Mouse (Mus musculus) kidney, embryonic 15.5 days (tissue): ENCODE measurements around the gene Ntpcr. TPM values are rescaled to one million over a fixed set of nuclear protein-coding genes. Genes with fewer than 3 reads are reported as not detected.

ENCODE experiments used
- ATAC-seq: fragments of 200-750 bp; cut with Nextera tagmentation; replicated peaks from 2 replicates; pipeline ENCODE4 v1.8.0; 2017; ENCODE audit warnings: moderate TSS enrichment; ENCODE audit not compliant: low FRiP score
- H3K27ac ChIP-seq: fragments of 300-500 bp; sonication (generic); 2 replicates; pipeline ENCODE4 v1.5.1; 2015; ENCODE audit warnings: mild to moderate bottlenecking, inconsistent platforms
- H3K27me3 ChIP-seq: fragments of 300-500 bp; sonication (generic); 2 replicates; pipeline ENCODE4 v1.6.1; 2015; ENCODE audit warnings: inconsistent platforms
- H3K36me3 ChIP-seq: fragments of 300-500 bp; sonication (generic); 2 replicates; pipeline ENCODE4 v1.6.1; 2015; ENCODE audit warnings: inconsistent platforms
- H3K4me1 ChIP-seq: fragments of 300-500 bp; sonication (generic); 2 replicates; pipeline ENCODE4 v1.6.1; 2015; ENCODE audit warnings: inconsistent platforms
- H3K4me2 ChIP-seq: fragments of 300-500 bp; sonication (generic); 2 replicates; pipeline ENCODE4 v1.6.1; 2015; ENCODE audit warnings: moderate library complexity, mild to moderate bottlenecking, inconsistent platforms
- H3K4me3 ChIP-seq: fragments of 300-500 bp; sonication (generic); replicated peaks from 2 replicates; pipeline ENCODE4 v1.5.1; 2015; ENCODE audit warnings: mild to moderate bottlenecking, inconsistent platforms
- H3K9ac ChIP-seq: fragments of 300-500 bp; sonication (generic); 2 replicates; pipeline ENCODE4 v1.6.1; 2015; ENCODE audit warnings: mild to moderate bottlenecking, inconsistent platforms
- H3K9me3 ChIP-seq: fragments of 300-500 bp; sonication (generic); replicated peaks from 2 replicates; pipeline ENCODE4 v1.6.1; 2016; ENCODE audit warnings: inconsistent platforms
- WGBS: fragments of 180-500 bp; shearing (Covaris S2); methylation state at CpG from one replicate; pipeline ENCODE4 v1.1.7; 2015; ENCODE audit warnings: mixed read lengths; 5-methylcytosine and 5-hydroxymethylcytosine counted together
- polyA plus RNA-seq: library from polyadenylated mRNA; unstranded; fragments of >200 nt; fragmentation: Nextera tagmentation; extraction: Ambion mirVana; gene quantifications from 2 replicates; pipeline ENCODE4 v1.2.1, GENCODE M21; 2015

Ntpcr gene
- polyA plus RNA-seq, 1 experiment from 2014 or later, result 28.7 TPM

DNA sequence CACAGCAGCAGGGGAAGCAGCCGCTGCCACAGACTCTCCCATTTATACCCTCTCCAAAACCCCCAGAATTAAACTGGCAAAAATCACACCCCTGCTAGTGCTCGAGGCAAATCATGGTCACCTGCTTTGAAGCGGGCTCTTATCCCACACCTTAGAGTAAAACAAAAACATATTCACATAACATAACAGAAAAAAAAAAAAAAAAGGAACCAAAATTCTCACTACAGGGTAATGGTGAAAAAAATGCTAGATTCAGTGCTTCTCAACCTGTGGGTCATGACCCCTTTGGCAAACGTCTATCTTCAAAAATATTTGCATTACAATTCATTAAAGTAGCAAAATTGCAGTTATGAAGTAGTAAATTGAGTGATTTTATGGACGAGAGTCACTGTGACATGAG, 2.8 kb upstream of the Ntpcr start:
- H3K36me3 ChIP-seq, result no peaks in the 10 kb centered on the region
- H3K4me1 ChIP-seq, result peaks cover 28% of the 10 kb centered on the region
- WGBS, result 74% methylated on average over 5 of the region's 5 CpGs
- no peaks in the 10 kb centered on the region for H3K27me3 ChIP-seq
- no peaks in the 10 kb centered on the region for H3K9me3 ChIP-seq
- no peak overlapping the region for H3K4me2 ChIP-seq
- no peak overlapping the region for H3K9ac ChIP-seq
- H3K4me3 ChIP-seq, result no peak overlapping the region
- no peak overlapping the region for H3K27ac ChIP-seq
- ATAC-seq, result no peak

DNA sequence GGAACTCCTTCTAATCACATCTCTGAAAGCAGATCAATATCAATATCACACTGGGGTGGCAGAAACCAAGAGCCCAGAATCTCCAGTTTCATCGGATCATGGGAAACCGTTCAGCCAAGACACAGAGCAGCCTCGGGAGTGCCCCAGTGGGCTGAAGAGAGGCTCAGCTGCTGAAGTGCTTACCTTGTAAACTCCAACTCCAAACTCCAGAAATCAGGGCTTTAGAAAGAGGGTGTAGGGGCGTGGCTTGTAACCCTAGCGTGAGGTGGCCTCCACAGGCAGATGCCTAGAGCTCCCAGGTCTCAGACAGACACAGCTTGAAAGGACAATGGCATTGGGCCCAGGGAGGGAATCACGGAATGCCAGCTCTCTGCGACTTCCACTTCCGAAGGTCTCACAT, 2.0 kb upstream of the Ntpcr start:
- H3K36me3 ChIP-seq, result no peaks in the 10 kb centered on the region
- no peaks in the 10 kb centered on the region for H3K9me3 ChIP-seq
- WGBS, result 44% methylated on average over 8 of the region's 8 CpGs
- no peak overlapping the region for H3K4me2 ChIP-seq
- no peak overlapping the region for H3K9ac ChIP-seq
- H3K4me1 ChIP-seq, result peaks cover 23% of the 10 kb centered on the region
- no peak overlapping the region for H3K4me3 ChIP-seq
- no peak overlapping the region for H3K27ac ChIP-seq
- no peaks in the 10 kb centered on the region for H3K27me3 ChIP-seq
- ATAC-seq, result no peak

DNA sequence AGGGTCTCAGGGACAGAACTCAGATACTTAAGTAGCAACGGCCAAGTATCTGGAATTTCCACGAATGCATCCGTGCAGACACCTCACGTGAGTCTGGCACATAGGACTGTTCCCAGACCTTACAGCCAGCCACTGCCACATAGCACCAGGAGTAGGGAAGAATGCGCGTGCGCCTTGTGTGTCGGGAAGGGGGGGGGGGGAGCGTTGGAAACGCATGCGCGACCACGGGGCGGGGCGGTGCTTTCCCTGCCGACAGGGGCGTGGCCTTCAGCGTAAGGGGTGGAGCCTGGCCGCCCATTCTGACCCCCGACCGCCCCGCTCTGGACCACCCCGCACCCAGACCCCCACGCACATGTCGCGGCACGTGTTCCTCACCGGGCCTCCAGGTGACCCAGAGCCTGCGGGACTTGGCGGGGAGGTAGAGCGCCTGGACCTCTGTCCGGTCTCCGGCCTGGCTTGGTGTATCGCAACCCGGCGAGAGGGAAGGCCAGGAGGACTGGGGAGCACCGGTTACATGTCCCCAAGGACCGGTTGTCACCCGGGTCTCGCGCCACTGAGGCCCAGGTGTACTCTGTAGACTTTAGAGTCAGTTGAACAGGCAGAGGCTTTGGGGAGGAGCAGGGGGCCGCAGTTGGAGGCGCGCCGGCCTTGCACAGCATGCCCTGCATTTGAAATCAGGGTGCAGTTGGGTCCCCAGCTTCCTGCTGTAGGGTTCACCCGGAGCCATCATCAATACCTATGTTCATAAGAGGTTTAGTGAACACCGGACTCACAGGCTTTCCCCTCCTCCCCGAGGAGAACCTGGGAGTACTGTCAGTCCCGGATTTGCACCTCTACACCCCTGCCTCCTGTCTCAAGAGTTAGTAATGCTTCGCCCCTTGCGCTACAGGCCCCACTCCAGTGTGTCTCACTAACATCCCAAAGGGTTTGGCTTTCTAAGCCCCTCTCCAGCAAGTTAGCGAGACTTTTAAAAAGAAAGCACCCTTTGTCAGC, 4.5 kb downstream of the Ntpcr start:
- Histone ChIP-seq H3K9ac (peak overlapping the region; percentile 71), H3K9me3 (no peaks in the 10 kb centered on the region), H3K27ac (peak overlapping the region; percentile 46), H3K4me1 (peaks cover 25% of the 10 kb centered on the region), H3K4me2 (peak overlapping the region; percentile 87), H3K4me3 (peak overlapping the region; percentile 74), H3K36me3 (no peaks in the 10 kb centered on the region), H3K27me3 (no peaks in the 10 kb centered on the region)
- ATAC-seq, result peak; percentile 92
- 7% methylated on average over 52 of the region's 52 CpGs for WGBS

DNA sequence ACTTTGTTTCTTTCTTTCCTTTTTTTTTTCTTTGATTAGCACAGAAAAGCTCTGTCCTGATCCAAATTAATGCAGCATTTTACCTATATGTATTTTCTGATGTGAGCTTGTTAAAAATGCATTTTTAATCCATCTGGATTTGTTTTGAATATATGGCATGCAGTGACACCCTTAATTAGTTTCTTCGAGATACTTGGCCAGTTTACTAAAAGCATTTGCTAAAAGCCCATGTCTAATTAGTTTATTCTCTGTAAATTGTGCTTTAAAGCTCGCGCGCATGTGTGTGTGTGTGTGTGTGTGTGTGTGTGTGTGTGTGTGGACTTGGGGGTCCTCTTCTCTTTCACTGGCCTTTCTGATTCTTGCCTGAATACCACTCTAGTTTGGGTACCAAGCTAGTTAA, 9.2 kb downstream of the Ntpcr start:
- H3K9me3 ChIP-seq, result no peaks in the 10 kb centered on the region
- no peak overlapping the region for H3K27ac ChIP-seq
- no peak overlapping the region for H3K9ac ChIP-seq
- H3K36me3 ChIP-seq, result no peaks in the 10 kb centered on the region
- no peak overlapping the region for H3K4me2 ChIP-seq
- no peak overlapping the region for H3K4me3 ChIP-seq
- ATAC-seq, result no peak
- H3K27me3 ChIP-seq, result no peaks in the 10 kb centered on the region
- WGBS, result 93% methylated on average over 4 of the region's 4 CpGs
- H3K4me1 ChIP-seq, result peaks cover 26% of the 10 kb centered on the region

DNA sequence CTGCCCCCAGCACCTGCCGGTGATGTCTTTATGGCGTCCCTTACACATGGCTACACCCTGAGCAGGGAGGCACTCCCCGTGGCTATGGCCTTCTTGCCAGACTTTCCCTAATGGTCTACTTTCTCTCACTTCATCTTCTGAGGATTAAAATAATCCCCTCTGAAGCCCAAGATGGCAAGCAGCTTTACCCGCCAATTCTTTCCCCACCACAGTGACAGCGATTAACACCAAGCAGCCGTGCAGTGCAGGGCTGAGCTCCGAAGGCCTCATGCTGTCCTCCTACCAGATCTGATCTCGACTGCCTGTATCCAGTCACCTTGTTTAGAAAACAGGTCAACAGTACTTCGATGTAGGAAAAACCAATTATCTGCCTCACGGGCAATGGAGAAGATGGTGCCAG, 10.9 kb downstream of the Ntpcr start:
- no peak overlapping the region for H3K9ac ChIP-seq
- H3K4me3 ChIP-seq, result no peak overlapping the region
- WGBS, result 80% methylated on average over 10 of the region's 10 CpGs
- no peak overlapping the region for H3K4me2 ChIP-seq
- ATAC-seq, result no peak
- H3K9me3 ChIP-seq, result no peaks in the 10 kb centered on the region
- no peaks in the 10 kb centered on the region for H3K36me3 ChIP-seq
- H3K27ac ChIP-seq, result no peak overlapping the region
- H3K4me1 ChIP-seq, result peaks cover 12% of the 10 kb centered on the region; the same call in 1 of the 2 replicates
- no peaks in the 10 kb centered on the region for H3K27me3 ChIP-seq

DNA sequence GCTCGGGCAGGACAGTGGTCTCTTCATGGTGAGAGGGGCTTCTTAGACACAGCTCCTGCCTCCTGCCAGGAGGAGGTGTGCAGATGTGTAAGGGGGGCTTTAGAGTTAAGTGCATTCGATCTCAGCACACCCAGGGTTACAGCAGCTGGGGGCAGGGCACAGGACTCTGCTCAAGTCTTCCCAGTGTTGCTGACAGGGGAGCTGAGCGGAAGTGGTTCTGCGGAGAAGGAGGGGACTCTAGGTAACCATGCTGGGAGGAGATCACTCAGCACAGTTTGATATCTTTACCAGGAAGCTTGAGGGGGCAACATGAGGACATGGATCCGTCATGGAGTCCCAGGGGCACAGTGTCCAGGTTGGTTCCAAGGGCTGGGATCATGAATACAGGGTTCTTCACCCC, 11.6 kb downstream of the Ntpcr start:
- Histone ChIP-seq H3K4me1 (peaks cover 9% of the 10 kb centered on the region; the same call in 1 of the 2 replicates), H3K4me2 (no peak overlapping the region), H3K9ac (no peak overlapping the region), H3K9me3 (no peaks in the 10 kb centered on the region), H3K4me3 (no peak overlapping the region), H3K27ac (no peak overlapping the region), H3K36me3 (no peaks in the 10 kb centered on the region), H3K27me3 (no peaks in the 10 kb centered on the region)
- ATAC-seq, result no peak
- 82% methylated on average over 5 of the region's 5 CpGs for WGBS

DNA sequence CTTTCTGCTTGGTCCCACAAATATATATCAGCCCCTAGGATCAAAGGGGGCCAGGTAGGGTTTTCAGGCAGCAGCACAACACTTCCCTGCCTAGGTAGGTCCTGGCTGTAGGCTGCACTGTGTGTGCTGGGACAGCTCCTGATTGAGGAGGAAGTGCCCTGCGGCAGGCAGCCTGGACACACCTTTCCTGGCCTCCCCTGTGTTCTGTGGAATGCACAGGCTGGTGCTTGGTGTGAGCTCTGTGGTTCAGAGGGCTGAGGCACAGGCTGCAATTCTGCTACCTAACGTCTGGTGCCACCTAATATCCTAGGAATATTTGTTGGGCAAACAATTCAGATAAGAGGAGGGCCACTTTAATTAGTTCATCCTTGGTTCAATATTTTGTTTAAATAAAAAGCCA, 12.1 kb downstream of the Ntpcr start:
- Histone ChIP-seq H3K4me2 (no peak overlapping the region), H3K4me1 (peaks cover 9% of the 10 kb centered on the region; the same call in 1 of the 2 replicates), H3K27me3 (no peaks in the 10 kb centered on the region), H3K4me3 (no peak overlapping the region), H3K27ac (no peak overlapping the region), H3K36me3 (no peaks in the 10 kb centered on the region), H3K9ac (no peak overlapping the region), H3K9me3 (no peaks in the 10 kb centered on the region)
- ATAC-seq, result 0 out of 2 replicates have a peak, but pooled peaks have one; percentile 47
- WGBS, result 37% methylated on average over 2 of the region's 2 CpGs

DNA sequence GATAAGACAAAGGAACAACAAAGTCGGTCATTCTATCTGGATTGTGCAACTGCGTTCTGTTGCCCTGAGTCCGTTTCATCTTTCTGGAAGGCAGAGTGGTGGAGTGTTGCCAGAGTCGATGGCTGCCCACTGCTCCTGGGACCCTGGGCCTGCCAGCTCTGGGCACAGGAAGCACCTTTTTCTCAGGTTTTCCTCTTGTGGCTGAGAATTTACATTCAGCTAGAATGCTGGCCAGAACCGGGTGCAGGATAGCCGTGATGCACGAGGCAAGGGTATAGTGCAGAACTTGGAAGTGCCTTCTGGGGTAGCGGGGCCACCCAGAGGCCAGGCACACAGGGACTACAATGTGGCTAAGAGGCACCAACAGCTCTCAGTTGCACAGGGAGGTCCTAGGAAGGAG, 12.6 kb downstream of the Ntpcr start:
- Histone ChIP-seq H3K27ac (no peak overlapping the region), H3K9me3 (no peaks in the 10 kb centered on the region), H3K9ac (no peak overlapping the region), H3K27me3 (no peaks in the 10 kb centered on the region), H3K36me3 (no peaks in the 10 kb centered on the region), H3K4me2 (no peak overlapping the region), H3K4me3 (no peak overlapping the region), H3K4me1 (peaks cover 12% of the 10 kb centered on the region; the same call in 1 of the 2 replicates)
- ATAC-seq, result no peak
- 78% methylated on average over 8 of the region's 8 CpGs for WGBS

DNA sequence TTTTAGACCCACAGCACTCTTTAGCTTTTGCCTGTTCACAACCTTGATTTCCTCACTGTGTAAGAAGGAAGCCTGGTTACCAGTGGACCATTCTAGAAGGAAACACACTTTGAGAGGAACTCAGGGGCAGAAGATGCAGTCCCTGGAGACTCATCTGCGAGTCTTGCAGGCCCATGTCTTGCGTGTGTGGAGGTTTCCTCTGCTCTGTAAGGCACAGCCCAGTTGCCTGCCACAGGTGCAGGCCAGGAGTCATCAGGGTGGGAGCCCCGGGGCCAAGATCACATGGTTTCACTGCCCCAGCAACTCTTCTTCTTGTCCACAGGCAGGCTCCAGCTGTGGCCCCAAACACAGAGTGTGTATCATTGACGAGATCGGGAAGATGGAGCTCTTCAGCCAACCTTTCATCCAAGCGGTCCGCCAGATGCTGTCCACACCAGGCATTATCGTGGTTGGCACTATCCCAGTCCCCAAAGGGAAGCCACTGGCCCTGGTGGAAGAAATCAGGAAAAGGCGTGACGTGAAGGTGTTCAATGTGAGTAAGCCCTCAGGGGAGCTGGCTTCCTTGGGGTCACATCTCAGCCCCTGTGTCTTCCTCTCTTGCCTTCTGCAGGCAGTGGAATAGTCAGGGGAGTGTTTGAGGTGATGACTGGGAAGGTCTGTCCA, 15.3 kb downstream of the Ntpcr start:
- no peak for ATAC-seq
- WGBS, result 86% methylated on average over 10 of the region's 10 CpGs

DNA sequence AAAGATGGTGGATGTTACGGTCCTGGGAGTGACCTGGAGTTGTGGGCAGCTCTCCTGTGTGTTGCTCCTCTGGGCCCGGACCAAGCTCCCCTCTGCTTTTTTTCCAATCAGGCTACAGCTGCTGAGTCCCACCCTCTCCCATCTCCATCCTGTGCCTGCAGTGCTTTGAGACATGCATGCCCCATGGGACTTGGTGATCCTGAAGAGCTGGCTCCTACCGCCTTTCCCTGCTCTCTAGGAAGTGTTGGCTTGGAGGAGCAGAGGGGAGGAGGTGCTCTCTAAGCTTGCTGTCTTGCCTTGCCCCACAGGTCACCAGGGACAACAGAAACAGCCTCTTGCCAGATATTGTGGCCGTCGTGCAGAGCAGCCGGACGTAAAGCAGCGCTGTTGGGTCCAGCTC, 17.6 kb downstream of the Ntpcr start:
- no peak overlapping the region for H3K4me3 ChIP-seq

More for the DNA sequence above, 15.3 kb downstream of the Ntpcr start:
- H3K27me3 ChIP-seq, result no peaks in the 10 kb centered on the region
- H3K4me3 ChIP-seq, result no peak overlapping the region
- H3K27ac ChIP-seq, result no peak overlapping the region
- no peak overlapping the region for H3K9ac ChIP-seq
- H3K4me1 ChIP-seq, result peaks cover 14% of the 10 kb centered on the region
- H3K36me3 ChIP-seq, result no peaks in the 10 kb centered on the region
- H3K4me2 ChIP-seq, result no peak overlapping the region
- no peaks in the 10 kb centered on the region for H3K9me3 ChIP-seq

DNA sequence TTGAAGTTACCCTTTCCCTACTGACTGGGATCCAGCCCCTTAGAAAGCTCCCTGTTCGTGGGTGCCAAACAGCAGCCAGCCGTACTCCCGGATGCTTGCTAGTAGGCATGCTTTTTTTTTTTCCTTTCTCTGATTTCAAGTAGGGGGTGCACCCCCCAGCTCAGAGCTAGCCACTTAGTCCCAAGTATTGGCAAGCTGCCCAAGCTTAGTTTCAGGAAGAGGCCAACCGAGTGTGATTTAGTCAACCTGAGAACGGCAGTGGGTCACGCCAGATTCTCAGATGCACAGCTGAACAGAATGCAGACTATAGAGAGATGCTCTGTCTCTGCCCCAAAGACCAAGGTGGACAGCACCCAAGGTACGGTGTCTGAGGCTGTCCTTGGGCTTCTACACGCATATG, 21.1 kb downstream of the Ntpcr start:
- ATAC-seq, result peak; percentile 23; the same call in 1 of the 2 replicates
- WGBS, result 36% methylated on average over 8 of the region's 8 CpGs
- H3K27ac ChIP-seq, result peak overlapping the region; percentile 46; the same call in 1 of the 2 replicates

More for the DNA sequence above, 17.6 kb downstream of the Ntpcr start:
- H3K27ac ChIP-seq, result no peak overlapping the region
- H3K36me3 ChIP-seq, result no peaks in the 10 kb centered on the region
- H3K4me2 ChIP-seq, result no peak overlapping the region
- H3K27me3 ChIP-seq, result no peaks in the 10 kb centered on the region
- WGBS, result 56% methylated on average over 8 of the region's 8 CpGs
- H3K9ac ChIP-seq, result no peak overlapping the region
- no peaks in the 10 kb centered on the region for H3K9me3 ChIP-seq
- peaks cover 24% of the 10 kb centered on the region for H3K4me1 ChIP-seq
- ATAC-seq, result no peak

DNA sequence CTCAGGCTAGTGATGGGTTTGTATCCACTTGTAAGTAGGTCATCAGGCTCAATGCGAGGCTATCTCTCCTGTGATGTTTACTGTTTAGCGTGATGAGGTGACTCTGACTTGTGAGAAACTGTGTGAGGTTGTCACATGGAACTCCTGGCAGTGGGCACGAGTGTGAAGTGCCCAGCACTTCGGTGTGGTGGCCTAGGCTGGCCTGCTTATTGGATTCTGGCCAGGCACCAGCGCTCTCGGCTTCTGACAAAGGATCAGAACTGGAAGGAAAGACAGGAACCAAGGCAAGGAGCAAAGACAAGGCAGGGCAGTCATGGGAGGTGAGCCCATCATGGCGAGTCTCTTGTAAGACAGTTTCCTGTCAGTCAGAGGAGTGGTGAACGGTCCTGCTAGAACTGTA, 26.1 kb downstream of the Ntpcr start:
- H3K4me1 ChIP-seq, result peaks cover 20% of the 10 kb centered on the region
- H3K27me3 ChIP-seq, result no peaks in the 10 kb centered on the region
- no peak for ATAC-seq
- no peaks in the 10 kb centered on the region for H3K9me3 ChIP-seq
- H3K36me3 ChIP-seq, result no peaks in the 10 kb centered on the region
- WGBS, result 74% methylated on average over 8 of the region's 8 CpGs
- H3K4me2 ChIP-seq, result no peak overlapping the region
- no peak overlapping the region for H3K27ac ChIP-seq
- H3K4me3 ChIP-seq, result no peak overlapping the region
- H3K9ac ChIP-seq, result no peak overlapping the region

More for the DNA sequence above, 21.1 kb downstream of the Ntpcr start:
- Histone ChIP-seq H3K9ac (no peak overlapping the region), H3K9me3 (no peaks in the 10 kb centered on the region), H3K36me3 (no peaks in the 10 kb centered on the region), H3K4me1 (peaks cover 22% of the 10 kb centered on the region), H3K4me2 (0 out of 2 replicates have a peak overlapping the region, but pooled peaks have one; percentile 5), H3K27me3 (no peaks in the 10 kb centered on the region), H3K4me3 (no peak overlapping the region)
